Mouse (Mus musculus): ENCODE data around the gene Serpinb2.
A peak's percentile ranks its signal among the peaks of the same experiment; 100 is the strongest.

DNA sequence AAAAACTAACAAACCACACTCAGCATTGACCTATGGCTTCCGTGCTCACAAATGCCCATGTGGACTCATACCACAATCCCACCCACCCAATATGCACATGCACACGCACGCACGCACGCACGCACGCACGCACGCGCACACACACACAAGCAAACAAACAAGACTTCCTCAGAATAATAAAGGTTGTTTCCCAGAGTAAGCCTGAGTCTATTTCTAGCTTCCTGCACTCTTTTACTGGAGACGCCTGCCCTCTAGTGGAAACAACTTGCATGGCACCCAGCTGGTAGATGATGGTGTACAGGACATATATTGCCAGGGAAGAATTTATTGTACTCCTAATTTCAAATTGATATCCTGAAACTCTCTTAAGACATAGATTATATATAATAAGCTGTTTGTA is 29.8 kb upstream of the Serpinb2 start:
- TF ChIP-seq POLR2A (IDR thresholded peaks at IDR 0.05; ENCODE audit: low read depth, low read length) (no peak), CTCF (conservative IDR thresholded peaks at IDR 0.05; ENCODE audit: insufficient read depth, insufficient read length, low read depth, low read length) (peak; percentile 73)

Measured in kidney, adult 2 months (tissue).